Mouse (Mus musculus) neural tube, embryonic 11.5 days (tissue): ENCODE results near the gene Kcnc4. TPM values are rescaled to one million over a fixed set of nuclear protein-coding genes. Genes with fewer than 3 reads are reported as not detected.

Source experiments
- ATAC-seq: fragments of 200-750 bp; cut with Nextera tagmentation; 2 replicates; pipeline ENCODE4 v1.8.0; 2017; ENCODE audit warnings: moderate number of reproducible peaks, mild to moderate bottlenecking, moderate TSS enrichment, moderate library complexity; ENCODE audit not compliant: insufficient read depth, low FRiP score, low TSS enrichment
- DNase-seq: peaks from one replicate; pipeline ENCODE4 v3.0.0-alpha.2; 2015; ENCODE audit warnings: low spot score
- H3K27ac ChIP-seq: fragments of 300-500 bp; sonication (generic); 2 replicates; pipeline ENCODE4 v1.5.1; 2014; ENCODE audit warnings: low read depth, mild to moderate bottlenecking, low read length
- H3K27me3 ChIP-seq: fragments of 300-500 bp; sonication (generic); 2 replicates; pipeline ENCODE4 v1.6.1; 2014; ENCODE audit warnings: mild to moderate bottlenecking, low read length, mixed read lengths; ENCODE audit not compliant: control insufficient read depth, insufficient read depth
- H3K36me3 ChIP-seq: fragments of 300-500 bp; sonication (generic); 2 replicates; pipeline ENCODE4 v1.6.1; 2014; ENCODE audit warnings: mild to moderate bottlenecking, low read length, moderate library complexity, mixed read lengths; ENCODE audit not compliant: control insufficient read depth, insufficient read depth
- H3K4me1 ChIP-seq: fragments of 300-500 bp; sonication (generic); 2 replicates; pipeline ENCODE4 v1.6.1; 2014; ENCODE audit warnings: low read length, mixed read lengths; ENCODE audit not compliant: control insufficient read depth, insufficient read depth
- H3K4me2 ChIP-seq: fragments of 300-500 bp; sonication (generic); 2 replicates; pipeline ENCODE4 v1.6.1; 2014; ENCODE audit warnings: low read depth, mild to moderate bottlenecking, moderate library complexity
- H3K4me3 ChIP-seq: fragments of 300-500 bp; sonication (generic); 2 replicates; pipeline ENCODE4 v1.5.1; 2014; ENCODE audit warnings: low read depth, low read length
- H3K9ac ChIP-seq: fragments of 300-500 bp; sonication (generic); 2 replicates; pipeline ENCODE4 v1.6.1; 2014; ENCODE audit warnings: mild to moderate bottlenecking, low read length
- H3K9me3 ChIP-seq: fragments of 300-500 bp; sonication (generic); 2 replicates; pipeline ENCODE4 v1.6.1; 2016; ENCODE audit warnings: low read length; ENCODE audit not compliant: control insufficient read depth
- WGBS: fragments of 180-500 bp; shearing (Covaris S2); extraction: QIAGEN DNeasy Blood & Tissue Kit; methylation state at CpG from one replicate; pipeline ENCODE4 v1.1.7; 2014; 5-methylcytosine and 5-hydroxymethylcytosine counted together
- polyA plus RNA-seq: library from polyadenylated mRNA; unstranded; fragments of >200 nt; fragmentation: Nextera tagmentation; extraction: Ambion mirVana; gene quantifications from 2 replicates; pipeline ENCODE4 v1.2.1, GENCODE M21; 2014

Gene Kcnc4
- polyA plus RNA-seq, 1 experiment from 2014 or later: 0.05 TPM

DNA sequence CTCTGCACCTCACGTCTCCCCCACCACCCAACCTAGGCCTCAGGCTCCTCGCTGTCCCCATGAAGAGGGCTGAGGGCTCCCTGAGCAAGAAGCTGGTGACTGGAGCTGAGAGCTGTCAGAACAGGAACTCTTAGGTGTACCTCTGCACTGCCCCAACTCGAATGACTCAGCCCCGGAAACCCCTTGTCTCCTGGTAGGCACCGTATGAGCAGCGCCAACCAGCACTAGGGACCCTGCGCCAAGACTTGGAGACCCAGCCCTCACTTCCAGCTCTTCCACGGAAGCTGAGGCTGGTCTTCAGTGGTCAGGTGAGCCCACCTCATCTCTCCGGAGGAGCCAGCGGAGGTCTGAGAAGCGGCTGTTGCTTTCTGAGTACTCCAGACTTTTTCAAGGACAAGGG, 8.8 kb upstream of the Kcnc4 start:
- H3K27ac ChIP-seq: no peak overlapping the region
- no peaks in the 10 kb centered on the region for H3K36me3 ChIP-seq
- H3K9me3 ChIP-seq: no peaks in the 10 kb centered on the region
- no peaks in the 10 kb centered on the region for H3K4me1 ChIP-seq
- 88% methylated on average over 11 of the region's 11 CpGs for WGBS
- H3K4me3 ChIP-seq: no peak overlapping the region
- no peak overlapping the region for H3K4me2 ChIP-seq
- 0 out of 2 replicates have a peak, but pooled peaks cover 3% of the 10 kb centered on the region for H3K27me3 ChIP-seq
- DNase-seq (no peak), ATAC-seq (no peak)
- no peak overlapping the region for H3K9ac ChIP-seq

DNA sequence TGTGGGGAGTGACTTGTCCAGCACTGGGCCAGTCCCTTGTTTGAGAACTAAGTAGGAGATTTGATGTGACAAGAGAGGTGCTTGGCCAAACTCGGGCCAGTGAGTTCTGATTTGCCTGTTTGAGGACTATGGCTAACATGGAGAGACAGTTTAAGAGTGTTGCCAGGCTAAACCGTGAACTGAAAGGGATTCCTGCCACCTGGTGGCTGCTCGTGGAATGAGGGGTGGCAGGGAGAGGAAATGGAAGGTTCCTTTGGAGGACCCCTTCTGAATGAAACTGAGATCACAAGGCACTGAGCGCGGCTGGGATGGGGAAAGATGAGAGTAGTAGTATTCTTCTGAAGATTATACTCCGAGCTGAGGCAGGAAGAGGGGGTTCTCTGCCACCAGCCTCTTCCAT, 7.2 kb upstream of the Kcnc4 start:
- H3K9me3 ChIP-seq: no peaks in the 10 kb centered on the region
- no peak overlapping the region for H3K9ac ChIP-seq
- H3K4me1 ChIP-seq: no peaks in the 10 kb centered on the region
- peaks cover 8% of the 10 kb centered on the region for H3K27me3 ChIP-seq
- no peak overlapping the region for H3K4me3 ChIP-seq
- H3K36me3 ChIP-seq: no peaks in the 10 kb centered on the region
- ATAC-seq (peak; percentile 39; the same call in 1 of the 2 replicates), DNase-seq (peak; percentile 81)
- H3K4me2 ChIP-seq: no peak overlapping the region
- WGBS: 10% methylated on average over 6 of the region's 6 CpGs
- no peak overlapping the region for H3K27ac ChIP-seq

- 21% methylated on average over 5 of the region's 5 CpGs for WGBS
- Histone ChIP-seq H3K4me3 (no peak overlapping the region), H3K4me1 (peaks cover 19% of the 10 kb centered on the region), H3K36me3 (no peaks in the 10 kb centered on the region), H3K9me3 (no peaks in the 10 kb centered on the region), H3K27me3 (peaks cover 52% of the 10 kb centered on the region), H3K9ac (no peak overlapping the region), H3K4me2 (no peak overlapping the region), H3K27ac (no peak overlapping the region)
- DNase-seq (peak; percentile 81), ATAC-seq (no peak)
Observed at GRCm38 (mm10) chr3:107462160-107462559, 2.8 kb upstream of the Kcnc4 start.

- peak overlapping the region; percentile 84 for H3K4me2 ChIP-seq
- no peaks in the 10 kb centered on the region for H3K36me3 ChIP-seq
- no peaks in the 10 kb centered on the region for H3K9me3 ChIP-seq
- no peak overlapping the region for H3K27ac ChIP-seq
- WGBS: under 1% methylated on average over 56 of the region's 69 CpGs
- H3K27me3 ChIP-seq: peaks cover 64% of the 10 kb centered on the region
- ATAC-seq (peak; percentile 46), DNase-seq (peak; percentile 45)
- peak overlapping the region; percentile 46 for H3K4me3 ChIP-seq
- peak overlapping the region; percentile 32; the same call in 1 of the 2 replicates for H3K9ac ChIP-seq
- peaks cover 19% of the 10 kb centered on the region for H3K4me1 ChIP-seq
Observed at GRCm38 (mm10) chr3:107459773-107460431, 550 bp upstream of the Kcnc4 start.

DNA sequence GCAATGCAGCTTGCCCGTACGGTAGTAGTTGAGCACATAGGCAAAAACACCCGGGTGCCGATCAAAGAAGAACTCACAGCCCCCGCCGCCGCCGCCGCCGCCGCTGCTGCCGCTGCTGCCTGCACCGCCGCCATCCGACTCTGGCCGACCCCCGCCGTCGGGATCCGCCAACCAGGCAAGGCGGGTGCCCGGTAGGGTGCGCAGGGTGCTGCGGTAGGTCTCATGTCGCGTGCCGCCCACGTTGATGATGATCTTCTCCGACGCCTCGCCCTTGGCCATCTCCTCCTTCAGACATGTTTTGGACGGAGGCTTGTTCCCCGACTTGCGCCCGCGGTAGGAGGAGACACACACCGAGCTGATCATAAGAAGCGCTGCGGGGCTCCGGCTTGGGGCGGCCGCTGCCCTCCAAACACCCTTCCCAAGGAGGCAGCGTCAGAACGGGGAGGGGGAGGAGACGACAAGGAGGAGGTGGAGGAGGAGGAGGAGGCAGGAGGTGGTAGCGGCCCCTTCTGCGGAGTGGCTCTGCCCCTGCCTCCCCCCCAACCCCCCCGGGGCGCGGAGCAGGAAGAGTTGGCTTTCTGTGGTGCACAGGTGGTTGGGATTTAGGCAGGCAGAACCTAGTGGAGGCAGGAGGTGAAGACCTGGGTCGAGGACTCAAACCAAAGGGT, 690 bp downstream of the Kcnc4 start:
- under 1% methylated on average over 50 of the region's 51 CpGs for WGBS
- H3K4me1 ChIP-seq: peaks cover 19% of the 10 kb centered on the region
- no peaks in the 10 kb centered on the region for H3K9me3 ChIP-seq
- peak overlapping the region; percentile 14; the same call in 1 of the 2 replicates for H3K9ac ChIP-seq
- peak; percentile 21 for DNase-seq
- H3K4me3 ChIP-seq: peak overlapping the region; percentile 46
- peak overlapping the region; percentile 84 for H3K4me2 ChIP-seq
- no peak overlapping the region for H3K27ac ChIP-seq
- no peaks in the 10 kb centered on the region for H3K36me3 ChIP-seq
- H3K27me3 ChIP-seq: peaks cover 64% of the 10 kb centered on the region
- no peak; the same call in 1 of the 2 replicates for ATAC-seq

GRCm38 (mm10) chr3:107458104-107458503, 1.2 kb downstream of the Kcnc4 start:
- H3K27ac ChIP-seq: no peak overlapping the region
- peaks cover 19% of the 10 kb centered on the region for H3K4me1 ChIP-seq
- 3% methylated on average over 23 of the region's 23 CpGs for WGBS
- ATAC-seq (no peak), DNase-seq (no peak)
- H3K4me2 ChIP-seq: peak overlapping the region; percentile 84
- H3K9me3 ChIP-seq: no peaks in the 10 kb centered on the region
- H3K27me3 ChIP-seq: peaks cover 62% of the 10 kb centered on the region
- no peaks in the 10 kb centered on the region for H3K36me3 ChIP-seq
- no peak overlapping the region; the same call in 1 of the 2 replicates for H3K9ac ChIP-seq
- peak overlapping the region; percentile 46 for H3K4me3 ChIP-seq

- WGBS: 85% methylated on average over 4 of the region's 4 CpGs
- DNase-seq (no peak), ATAC-seq (no peak)
- H3K4me3 ChIP-seq: no peak overlapping the region
- no peaks in the 10 kb centered on the region for H3K9me3 ChIP-seq
- peaks cover 13% of the 10 kb centered on the region for H3K4me1 ChIP-seq
- no peak overlapping the region for H3K27ac ChIP-seq
- no peak overlapping the region for H3K4me2 ChIP-seq
- no peak overlapping the region for H3K9ac ChIP-seq
- no peaks in the 10 kb centered on the region for H3K36me3 ChIP-seq
- H3K27me3 ChIP-seq: peaks cover 33% of the 10 kb centered on the region
Observed at GRCm38 (mm10) chr3:107454280-107454679, 5.1 kb downstream of the Kcnc4 start.

DNA sequence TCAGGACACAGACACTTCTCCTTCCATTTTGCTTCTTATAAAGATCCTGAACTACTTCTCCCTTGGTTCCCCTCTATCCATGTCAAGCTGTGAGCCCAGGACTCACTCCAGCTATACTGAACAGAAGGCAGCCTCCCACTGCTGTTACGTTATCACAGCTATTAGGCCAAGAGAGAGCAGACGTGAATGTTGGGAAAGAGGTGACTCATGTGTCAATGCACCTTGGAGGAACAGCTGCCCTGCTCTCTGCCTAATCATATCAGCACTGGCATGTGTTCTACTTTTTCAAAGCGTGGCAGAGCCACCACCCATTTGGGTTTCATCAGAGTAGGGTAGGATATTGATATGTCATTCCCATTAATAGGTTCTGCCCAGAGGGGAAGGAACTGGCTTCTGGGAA, 12.5 kb downstream of the Kcnc4 start:
- Histone ChIP-seq H3K4me1 (no peaks in the 10 kb centered on the region), H3K9ac (no peak overlapping the region), H3K27ac (no peak overlapping the region), H3K4me3 (no peak overlapping the region), H3K9me3 (no peaks in the 10 kb centered on the region), H3K27me3 (no peaks in the 10 kb centered on the region), H3K4me2 (no peak overlapping the region), H3K36me3 (no peaks in the 10 kb centered on the region)
- 87% methylated on average over 3 of the region's 3 CpGs for WGBS
- ATAC-seq (no peak), DNase-seq (no peak)

DNA sequence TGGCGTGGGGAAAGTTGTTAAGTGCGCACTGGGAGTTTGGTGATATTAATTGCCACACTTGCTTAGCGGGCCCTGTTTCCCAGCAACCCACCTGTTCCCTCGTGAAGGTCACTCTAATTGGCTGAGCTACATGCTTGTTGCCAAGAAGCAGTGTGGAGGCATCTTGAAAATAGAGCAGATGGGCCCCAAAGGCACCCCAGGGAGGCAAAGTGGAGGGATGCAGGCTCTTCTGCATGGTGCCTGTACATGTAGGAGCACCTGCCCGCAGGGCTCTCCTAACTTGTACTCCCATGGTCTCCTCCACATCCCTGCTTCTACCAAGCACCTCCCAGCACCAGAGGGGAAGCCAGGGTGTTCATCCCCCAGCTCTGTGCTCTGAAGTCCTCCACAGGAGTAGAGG, 15.5 kb downstream of the Kcnc4 start:
- Histone ChIP-seq H3K9ac (no peak overlapping the region), H3K27me3 (no peaks in the 10 kb centered on the region), H3K36me3 (no peaks in the 10 kb centered on the region), H3K27ac (no peak overlapping the region), H3K9me3 (no peaks in the 10 kb centered on the region), H3K4me2 (no peak overlapping the region), H3K4me3 (no peak overlapping the region), H3K4me1 (no peaks in the 10 kb centered on the region)
- 77% methylated on average over 5 of the region's 5 CpGs for WGBS
- no peak for DNase-seq
- no peak for ATAC-seq
